Mouse (Mus musculus): ENCODE results near the gene Tspan5.

Tspan5 gene

GRCm38 (mm10) chr3:138773871-138774606 lies 32.0 kb downstream of the Tspan5 start:
- no peak for DNase-seq

DNA sequence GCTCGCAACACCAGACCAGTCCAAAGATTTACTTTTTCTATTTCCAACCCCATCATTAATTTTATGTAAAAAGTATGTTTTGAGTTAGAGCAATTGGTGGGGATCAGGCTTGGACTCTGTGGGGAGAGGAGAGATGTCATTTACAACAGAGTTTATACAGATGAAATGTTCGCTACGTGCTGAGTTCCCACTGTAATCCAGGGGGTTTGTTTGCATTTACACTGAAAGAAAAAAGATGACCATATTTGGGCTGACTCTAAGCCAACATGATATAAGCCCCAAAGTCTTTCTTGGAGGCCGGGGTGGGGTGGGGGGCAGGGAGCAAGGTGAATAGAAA lies 32.6 kb downstream of the Tspan5 start:
- no peak for DNase-seq

- DNase-seq: no peak
Measured at GRCm38 (mm10) chr3:138775926-138776715, 34.1 kb downstream of the Tspan5 start.

DNA sequence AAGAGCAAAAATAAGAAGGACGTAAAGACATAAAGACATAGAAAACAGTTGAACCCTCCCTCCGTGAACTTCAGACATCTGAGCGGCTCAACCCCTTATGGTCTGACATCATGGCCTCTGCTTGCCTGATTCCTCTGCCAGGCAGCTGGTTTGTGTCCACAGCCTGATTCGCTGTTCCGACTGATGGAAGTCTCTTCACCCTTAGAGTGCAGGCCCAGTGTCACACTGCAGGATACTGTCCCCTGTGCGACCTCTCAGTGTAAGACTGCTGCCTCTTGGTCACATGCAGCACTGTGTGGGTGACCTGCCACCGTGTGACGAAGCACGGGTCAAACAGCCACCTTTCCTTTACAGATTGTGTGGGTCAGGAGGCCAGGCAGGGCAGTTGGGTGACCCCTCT lies 39.5 kb downstream of the Tspan5 start:
- peak; percentile 22 to 66 for DNase-seq

GRCm38 (mm10) chr3:138783859-138784640 lies 42.1 kb downstream of the Tspan5 start:
- peak; percentile 26 to 59 for DNase-seq

DNA sequence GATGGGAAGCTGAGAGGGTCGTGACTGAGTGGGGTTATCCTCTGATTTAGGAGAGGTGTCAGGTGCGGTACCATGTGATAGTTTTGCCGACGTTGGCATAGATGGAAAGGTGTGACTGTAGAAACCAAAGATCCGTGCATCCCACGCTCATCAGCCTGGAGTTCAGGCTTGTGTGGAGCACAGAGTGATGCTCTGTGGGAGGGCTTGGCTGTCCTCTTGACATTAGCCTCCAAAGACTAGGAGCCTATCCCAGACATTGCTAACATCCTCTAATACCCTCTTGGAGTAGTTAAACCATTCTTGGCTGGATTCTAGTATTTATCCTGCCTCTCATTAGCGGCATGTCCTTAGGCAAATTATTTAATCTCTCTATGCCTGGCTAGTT lies 42.6 kb downstream of the Tspan5 start:
- DNase-seq: no peak

- DNase-seq: peak; percentile 34 to 46
Measured at GRCm38 (mm10) chr3:138787758-138788488, 45.9 kb downstream of the Tspan5 start.

DNA sequence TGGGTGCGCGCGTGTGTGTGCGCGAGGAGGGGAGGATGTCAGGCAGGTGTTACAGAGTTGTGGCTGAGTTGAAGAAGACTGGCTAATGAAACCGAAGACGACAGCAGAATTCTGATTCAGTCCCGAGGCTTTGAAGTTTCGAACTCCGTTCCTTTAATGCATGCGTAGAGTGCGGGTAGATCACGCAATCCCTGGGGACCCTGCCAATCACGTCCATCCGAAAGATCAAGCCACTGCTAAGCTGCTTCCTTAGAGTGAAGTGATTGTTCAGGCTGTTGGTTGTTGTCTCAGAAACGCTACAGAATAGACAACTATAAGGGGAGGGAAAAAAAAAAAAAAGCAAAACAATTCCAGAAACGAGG lies 46.5 kb downstream of the Tspan5 start:
- no peak for DNase-seq

DNA sequence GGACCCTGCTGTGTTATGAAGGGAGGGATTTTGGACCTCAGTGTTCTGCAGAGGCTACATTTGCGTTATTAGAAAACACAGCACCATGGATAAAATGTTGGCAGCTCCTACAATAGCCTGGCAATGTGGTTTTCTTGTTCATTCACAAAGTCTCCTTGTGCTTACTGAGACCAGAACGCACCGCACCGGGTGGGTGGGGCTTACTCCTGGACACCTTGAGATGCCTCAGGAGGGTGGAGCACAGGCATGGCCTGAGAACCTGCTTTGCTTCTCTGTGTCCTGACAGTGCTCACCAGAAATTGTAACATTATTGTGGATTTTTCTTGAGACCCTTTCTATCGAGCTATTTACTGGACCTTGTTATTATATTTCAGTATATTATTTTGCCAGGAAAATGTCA lies 47.3 kb downstream of the Tspan5 start:
- DNase-seq: no peak

DNA sequence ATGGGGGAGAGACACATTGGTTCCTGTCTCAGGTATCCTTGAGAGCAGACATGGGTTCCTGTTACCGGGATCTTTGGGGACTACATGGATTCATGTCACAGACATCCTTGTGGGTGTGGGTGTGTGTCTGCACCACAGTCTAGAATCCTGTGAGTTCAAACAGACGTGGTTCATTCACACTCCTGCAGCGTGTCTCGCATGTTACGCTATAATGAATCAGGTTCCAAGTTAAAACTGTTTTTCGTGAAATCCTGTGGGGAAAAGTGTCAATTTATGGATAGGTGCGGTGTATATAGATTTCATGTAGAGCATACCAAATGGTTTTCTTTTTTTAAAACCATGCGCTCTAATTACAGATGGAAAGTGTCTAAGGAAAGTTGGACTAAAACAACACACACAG lies 52.5 kb downstream of the Tspan5 start:
- no peak for DNase-seq

DNA sequence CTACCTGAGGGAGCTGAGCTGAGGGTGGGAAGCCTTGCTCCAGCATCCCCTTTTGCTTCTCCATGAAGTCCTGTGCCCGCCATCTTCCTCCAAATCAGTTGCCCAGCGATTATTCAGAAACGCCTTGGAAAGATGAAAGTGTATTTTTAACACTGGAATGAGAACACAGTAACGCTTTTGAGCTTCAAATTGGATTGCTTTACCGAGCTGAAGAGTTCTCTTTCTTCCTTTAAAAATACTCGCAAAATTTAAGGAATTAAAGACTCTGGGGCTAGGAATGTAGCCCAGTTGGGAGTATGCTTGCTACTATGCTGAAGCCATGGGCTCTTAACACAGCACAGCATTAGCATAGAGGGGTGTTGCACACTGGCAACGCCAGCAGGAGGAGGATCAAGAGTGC lies 54.0 kb downstream of the Tspan5 start:
- no peak for DNase-seq

DNA sequence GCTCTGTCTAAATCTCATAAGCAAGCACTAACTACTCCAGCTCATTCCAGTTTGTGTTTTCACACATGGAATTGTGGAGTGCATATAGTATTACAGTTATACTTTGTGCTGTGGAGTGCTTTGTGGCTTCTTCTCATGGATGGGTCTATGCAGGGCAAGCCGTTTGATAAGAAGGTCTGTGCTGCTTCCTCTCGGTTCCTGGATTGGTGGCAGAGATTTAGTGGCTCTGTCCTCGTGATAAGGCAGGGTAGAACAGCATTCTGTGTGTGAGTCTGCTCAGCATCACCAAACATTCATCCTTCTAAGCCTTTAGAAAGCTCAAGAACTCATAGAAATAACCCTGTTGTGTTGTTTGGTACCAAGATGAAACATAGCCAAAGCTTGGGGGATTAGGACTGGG lies 54.6 kb downstream of the Tspan5 start:
- no peak for DNase-seq

DNA sequence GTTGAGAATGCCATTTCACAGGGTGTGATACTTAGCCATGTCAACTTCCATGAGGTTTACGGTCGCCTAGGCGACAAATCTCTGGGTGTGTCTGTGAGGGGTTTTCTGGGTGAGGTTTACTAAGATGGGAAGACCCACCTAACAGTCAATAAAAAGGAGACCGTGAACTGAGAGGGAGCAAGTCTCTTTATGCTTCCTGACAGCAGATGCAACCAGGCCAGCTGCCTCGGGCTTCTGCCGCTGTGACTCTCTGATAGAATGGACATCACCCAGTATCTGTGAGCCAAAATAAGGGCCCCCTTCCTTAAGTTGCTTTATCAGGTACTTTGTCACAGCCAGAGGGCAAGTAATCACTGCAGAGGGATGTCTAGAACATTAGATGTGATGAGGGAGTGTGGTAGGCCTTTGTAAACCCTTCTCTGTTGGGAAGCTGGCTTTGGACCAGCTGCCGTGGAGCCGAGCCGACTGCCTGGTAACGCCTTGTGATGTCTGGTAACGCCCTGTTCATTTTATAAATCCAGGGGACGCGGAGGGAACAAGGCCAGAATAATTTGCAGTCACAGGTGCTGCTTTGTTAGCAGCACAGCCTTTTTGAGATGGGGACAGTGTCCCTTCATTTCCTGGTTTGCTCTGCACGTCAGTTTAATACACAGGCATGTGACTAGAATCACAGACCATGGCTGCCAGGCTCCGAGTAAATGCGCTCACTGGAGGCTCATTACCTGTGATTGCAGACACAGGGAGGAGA lies 58.8 kb downstream of the Tspan5 start:
- DNase-seq: no peak

DNA sequence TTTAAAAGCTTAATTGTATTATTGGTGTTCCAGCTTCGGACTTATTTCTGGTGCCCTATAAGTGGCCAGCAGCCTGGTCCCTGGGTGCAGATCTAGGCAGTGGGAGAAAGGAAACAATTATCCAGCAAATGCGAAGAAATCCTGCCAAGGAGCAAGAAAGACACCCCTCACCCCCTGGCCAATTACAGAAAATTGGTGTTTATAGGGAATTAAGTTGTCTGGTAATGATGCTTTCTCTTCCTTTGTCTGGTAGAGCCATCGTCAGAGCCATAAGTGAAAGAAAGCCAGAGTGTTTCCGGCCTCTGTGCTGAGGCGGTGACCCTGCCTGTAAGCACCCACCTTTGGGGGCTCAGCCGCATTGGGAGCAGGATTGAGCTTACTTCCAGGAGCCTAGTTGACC lies 59.7 kb downstream of the Tspan5 start:
- DNase-seq: no peak

GRCm38 (mm10) chr3:138802722-138803443 lies 60.9 kb downstream of the Tspan5 start:
- DNase-seq: no peak

DNA sequence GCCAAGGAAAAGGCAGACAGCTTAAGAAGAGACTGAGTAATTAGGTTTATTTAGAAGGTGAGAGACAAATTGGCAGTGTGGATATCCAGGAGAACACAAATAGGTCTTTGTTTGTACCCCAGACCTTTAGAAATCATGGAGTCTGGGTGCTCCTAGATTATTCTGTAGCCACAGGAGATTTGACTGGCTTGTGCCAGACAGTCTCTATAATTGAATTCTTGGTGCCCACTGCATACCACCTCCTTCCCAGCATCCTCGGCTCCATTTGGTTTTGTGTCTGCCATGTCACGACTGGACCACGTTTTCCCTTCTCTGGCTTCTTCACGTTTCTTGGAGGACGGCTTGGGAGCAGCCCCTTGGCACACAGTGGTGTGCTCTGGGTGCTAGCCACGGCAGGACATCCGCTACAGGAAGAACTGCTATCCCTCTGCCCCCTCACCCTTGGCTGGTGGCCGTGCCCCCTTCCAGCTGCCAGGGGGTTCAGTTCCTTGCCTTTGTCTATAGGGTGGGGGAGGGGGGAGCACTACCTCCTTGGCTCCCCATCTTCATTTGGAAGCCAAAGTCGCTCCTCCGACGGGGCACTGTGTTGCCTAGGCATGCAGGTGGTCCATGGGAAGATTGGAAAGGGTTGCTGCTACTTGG lies 61.6 kb downstream of the Tspan5 start:
- no peak for DNase-seq

DNA sequence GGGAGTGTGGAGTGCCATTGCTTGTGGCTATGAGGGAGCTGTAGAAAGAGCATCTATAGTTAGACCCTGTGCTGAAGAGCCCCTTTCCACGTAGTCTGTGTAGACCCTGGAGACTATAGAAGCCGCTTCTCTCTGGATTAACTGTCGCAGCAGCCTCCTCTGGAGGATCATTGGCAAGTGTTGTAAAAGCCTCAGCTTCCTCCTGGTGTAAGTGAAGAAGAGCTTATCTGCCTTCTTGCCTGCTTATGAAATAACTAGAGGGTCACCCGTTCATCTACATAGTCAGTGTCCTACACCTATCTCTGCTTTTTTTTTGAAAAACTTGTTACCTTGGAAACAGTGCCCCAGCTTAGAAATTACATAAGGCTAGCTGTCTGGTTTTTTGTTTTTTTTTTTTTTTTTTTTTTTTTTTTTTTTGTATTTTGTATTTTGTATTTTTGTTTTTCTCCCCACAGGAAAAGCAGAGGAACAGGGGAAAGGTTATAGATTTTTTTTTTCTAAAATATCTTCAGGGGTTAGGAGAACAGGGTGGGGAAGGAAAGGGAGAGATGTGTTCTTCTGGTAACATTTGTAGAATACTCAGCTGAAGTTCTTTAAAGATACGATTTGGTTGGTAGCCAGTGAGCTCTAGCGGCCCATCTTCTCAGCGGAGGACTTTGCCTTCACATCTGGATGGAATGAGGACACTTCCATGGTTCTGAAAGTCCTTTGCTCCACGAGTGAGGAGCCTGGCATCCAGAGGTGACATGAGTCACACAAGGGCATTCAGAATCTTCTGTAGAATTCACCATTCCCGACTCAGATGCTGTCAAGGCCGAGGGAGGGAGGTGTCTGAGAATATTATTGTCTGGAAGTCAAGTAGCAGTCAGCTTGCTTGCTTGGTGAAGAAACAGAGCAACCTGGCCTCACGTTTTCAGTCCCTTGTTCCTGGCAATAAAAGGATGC lies 62.4 kb downstream of the Tspan5 start:
- no peak for DNase-seq

DNA sequence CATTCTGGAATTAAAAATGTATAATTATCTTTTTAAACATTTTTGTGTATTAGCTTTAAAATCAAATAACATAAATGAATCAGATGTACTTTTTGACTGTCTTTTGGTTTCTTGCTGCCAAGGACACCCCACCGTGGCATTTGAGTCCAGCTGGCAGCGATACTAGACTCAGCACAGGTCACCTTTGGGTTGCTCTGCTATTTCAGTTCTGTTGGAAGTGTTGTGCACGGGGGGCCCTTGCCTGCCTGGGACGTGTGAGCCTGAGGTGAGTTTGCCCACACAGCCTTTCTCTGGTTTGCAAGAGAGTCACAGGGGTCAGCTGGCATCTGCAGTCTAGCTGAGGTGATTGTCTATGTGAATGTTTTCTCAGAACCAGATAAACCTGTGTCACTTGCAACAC lies 65.8 kb downstream of the Tspan5 start:
- DNase-seq: no peak

- DNase-seq: no peak
Measured at GRCm38 (mm10) chr3:138809509-138809908, 67.5 kb downstream of the Tspan5 start.

DNA sequence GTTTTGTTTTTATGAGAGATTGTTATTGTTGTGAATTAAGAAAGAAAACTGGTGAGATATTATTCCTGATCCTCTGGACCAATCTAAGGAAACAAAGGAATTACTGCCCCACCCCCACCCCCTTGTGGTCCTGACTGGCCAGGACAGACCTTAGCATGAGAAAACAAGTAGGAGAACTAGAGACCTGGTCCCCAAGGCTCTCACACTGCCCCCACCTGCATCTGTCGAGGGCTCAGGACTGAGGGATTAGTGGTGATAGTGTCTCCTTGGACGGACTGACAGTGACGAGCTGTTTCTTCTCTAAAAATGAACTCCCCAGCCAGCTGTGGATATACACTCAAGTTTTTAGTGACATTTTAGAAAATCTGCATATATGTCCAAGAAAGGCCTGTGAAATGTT lies 70.6 kb downstream of the Tspan5 start:
- no peak for DNase-seq
